Mouse (Mus musculus): Measurements from ENCODE around the gene Tead4. TPM values are rescaled to one million over a fixed set of nuclear protein-coding genes. Genes with fewer than 3 reads are reported as not detected.

Tead4 gene
- polyA plus RNA-seq, 1 experiment from 2014 or later: not detected

DNA sequence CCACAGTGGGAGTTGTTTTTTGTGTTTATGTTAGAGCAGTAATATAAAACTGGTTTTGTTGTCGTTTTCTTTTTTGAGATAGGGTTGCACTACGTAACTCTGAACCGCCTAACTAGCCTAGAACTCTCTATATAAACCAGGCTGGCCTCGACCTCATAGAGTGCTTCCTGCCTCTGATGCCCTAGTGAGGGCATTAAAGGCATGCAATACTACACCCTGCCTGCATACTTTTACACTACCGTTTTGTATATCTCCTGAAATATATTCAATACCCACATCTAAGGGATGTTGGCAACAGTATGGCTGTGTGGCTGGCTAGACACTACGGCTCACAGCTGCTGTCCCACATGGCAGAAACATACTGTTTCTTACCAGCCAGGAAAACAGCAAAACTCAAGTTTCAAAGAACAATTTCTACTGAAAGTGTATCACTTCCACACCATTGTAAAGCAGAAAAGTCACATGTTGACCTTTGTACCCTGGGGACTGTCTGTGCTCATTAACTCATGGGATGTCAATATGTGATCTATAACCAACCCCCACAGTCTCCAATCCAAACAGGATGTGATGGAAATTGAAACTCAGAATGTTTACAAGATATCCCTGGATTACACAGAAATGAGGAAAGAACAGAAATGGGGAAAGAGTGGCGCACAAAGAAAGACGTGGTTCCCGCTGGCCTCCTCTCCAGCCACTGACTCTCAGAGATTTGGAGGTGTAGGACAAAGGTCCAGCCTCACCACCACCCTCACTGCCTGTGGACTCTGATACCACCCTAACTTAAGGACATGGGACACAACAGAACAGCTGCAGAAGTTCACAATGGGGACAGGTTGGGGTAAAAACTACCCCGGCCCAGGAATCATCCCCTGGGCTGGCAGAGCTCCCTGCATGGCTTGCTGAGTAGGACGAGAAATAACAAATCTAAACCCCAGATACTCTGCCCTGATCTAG lies 23.2 kb downstream of the Tead4 start:
- 88% methylated on average over 11 of the region's 11 CpGs for WGBS (ENCODE audit: missing documents)
- Histone ChIP-seq H3K79me2 (ENCODE audit: inconsistent target) (no peaks in the 10 kb centered on the region), H3K36me3 (ENCODE audit: inconsistent target) (no peaks in the 10 kb centered on the region), H3K27ac (no peak overlapping the region), H3K4me3 (ENCODE audit: inconsistent target) (no peak overlapping the region)

DNA sequence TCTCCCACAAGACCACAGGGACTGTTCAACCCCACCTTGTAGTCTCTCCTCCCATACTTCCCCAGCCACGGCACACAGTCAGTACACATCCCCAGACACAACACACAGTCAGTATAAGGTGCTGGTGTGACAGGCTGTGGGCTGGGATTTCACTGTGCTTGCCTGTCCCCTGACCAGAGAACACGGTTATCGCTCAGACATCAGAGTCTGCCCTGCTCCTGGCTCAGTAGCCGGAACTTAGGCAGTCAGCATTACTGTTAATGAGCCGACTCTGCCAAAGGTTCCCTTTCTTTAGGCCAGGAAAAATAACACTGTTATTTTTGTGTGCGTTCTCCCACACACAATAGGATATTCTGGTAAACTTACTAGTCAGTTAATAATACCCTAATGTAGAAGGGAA lies 24.3 kb downstream of the Tead4 start:
- Histone ChIP-seq H3K36me3 (ENCODE audit: inconsistent target) (no peaks in the 10 kb centered on the region), H3K27ac (no peak overlapping the region), H3K79me2 (ENCODE audit: inconsistent target) (no peaks in the 10 kb centered on the region), H3K4me3 (ENCODE audit: inconsistent target) (no peak overlapping the region)
- 96% methylated on average over 6 of the region's 6 CpGs for WGBS (ENCODE audit: missing documents)

DNA sequence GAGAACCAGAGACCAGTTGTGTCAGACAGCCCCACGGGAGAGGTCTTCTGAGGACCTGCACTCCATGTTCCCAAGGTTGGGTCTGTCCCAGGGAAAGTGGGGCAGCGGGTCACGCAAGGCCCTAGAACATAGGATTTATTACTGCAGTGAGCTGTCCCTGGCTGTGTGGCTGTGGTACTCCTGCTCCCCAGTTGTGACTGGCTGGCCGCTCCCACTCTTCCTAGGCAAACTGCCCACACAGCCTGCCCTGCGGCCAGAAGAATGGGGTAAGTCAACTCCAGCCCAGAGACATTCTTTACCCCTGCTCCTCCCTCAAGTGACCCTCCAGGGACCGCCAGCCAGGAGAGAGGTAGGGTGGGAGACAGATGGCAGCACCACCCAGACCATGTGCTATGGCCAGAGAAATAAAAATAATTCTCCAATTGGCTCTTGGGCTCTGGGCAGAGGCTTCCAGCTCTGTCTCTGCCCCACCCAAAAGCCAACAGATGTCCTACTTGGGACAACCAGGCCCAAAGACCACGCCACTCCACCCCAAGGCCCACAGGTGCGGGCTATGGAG lies 25.0 kb downstream of the Tead4 start:
- H3K27ac ChIP-seq: no peak overlapping the region
- H3K36me3 ChIP-seq (ENCODE audit: inconsistent target): no peaks in the 10 kb centered on the region
- no peak overlapping the region for H3K4me3 ChIP-seq (ENCODE audit: inconsistent target)
- WGBS (ENCODE audit: missing documents): 93% methylated on average over 8 of the region's 8 CpGs
- no peaks in the 10 kb centered on the region for H3K79me2 ChIP-seq (ENCODE audit: inconsistent target)

DNA sequence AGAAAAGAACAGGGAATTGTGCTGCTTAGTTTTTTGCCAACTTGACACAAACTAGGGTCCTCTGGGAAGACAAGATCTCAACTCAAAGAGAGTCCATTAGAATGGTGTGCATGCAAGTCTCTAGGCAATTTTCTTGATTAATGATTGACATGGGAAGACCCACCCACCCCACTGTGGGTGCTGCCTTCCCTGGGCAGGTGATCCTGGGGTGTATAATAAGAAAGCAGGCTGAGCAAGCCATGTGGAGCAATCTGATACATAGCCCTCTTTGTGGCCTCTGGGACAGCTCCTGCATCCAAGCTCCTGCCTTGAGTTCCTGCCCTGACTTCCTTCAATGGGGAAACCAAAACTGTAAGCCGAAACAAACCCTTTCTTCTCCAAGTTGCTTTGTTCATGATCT lies 27.1 kb downstream of the Tead4 start:
- WGBS (ENCODE audit: missing documents): 93% methylated on average over 1 of the region's 1 CpGs
- Histone ChIP-seq H3K79me2 (ENCODE audit: inconsistent target) (no peaks in the 10 kb centered on the region), H3K36me3 (ENCODE audit: inconsistent target) (no peaks in the 10 kb centered on the region), H3K4me3 (ENCODE audit: inconsistent target) (no peak overlapping the region), H3K27ac (no peak overlapping the region)

DNA sequence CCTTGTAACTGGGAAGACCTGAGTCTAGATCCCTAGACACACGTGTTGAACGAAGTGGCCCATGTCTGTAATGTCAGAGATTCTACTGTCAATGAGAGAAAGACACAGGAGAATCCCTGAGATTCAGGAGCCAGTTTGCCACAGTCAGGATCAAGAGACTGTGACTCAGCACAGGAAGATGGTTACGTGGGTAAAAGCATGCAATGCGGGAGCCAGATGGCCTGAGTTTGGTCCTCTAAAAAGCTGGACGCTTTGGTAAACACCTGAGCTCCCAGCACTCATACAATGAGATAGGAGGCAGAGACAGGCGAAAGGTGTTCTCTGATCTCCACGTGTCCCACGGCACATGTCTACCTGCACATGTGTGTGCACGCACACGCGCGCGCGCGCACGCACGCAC lies 27.9 kb downstream of the Tead4 start:
- Histone ChIP-seq H3K4me3 (ENCODE audit: inconsistent target) (no peak overlapping the region), H3K27ac (no peak overlapping the region), H3K36me3 (ENCODE audit: inconsistent target) (no peaks in the 10 kb centered on the region), H3K79me2 (ENCODE audit: inconsistent target) (no peaks in the 10 kb centered on the region)
- 94% methylated on average over 6 of the region's 17 CpGs for WGBS (ENCODE audit: missing documents)

DNA sequence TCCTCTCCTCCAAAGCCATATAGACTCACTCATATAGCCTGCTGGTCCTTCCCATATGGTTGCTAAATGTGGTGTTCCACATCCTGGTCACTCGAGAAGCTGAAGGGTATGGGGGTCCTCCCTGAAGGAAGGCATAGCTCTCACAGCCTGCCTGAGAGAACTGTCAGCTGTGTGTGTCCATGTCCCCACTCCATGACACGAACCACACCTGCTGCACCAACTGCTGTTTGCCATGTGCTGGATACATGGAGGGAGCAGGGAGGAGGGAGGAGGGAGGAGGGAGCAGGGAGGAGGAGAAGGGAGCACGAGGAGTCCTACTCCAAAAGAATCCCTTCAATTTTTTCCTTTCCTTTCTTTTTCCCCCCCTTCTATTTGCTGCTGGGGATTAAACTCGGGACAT lies 30.8 kb downstream of the Tead4 start:
- H3K79me2 ChIP-seq (ENCODE audit: inconsistent target): no peaks in the 10 kb centered on the region
- no peak overlapping the region for H3K4me3 ChIP-seq (ENCODE audit: inconsistent target)
- no peaks in the 10 kb centered on the region for H3K36me3 ChIP-seq (ENCODE audit: inconsistent target)
- no peak overlapping the region for H3K27ac ChIP-seq
- WGBS (ENCODE audit: missing documents): 71% methylated on average over 4 of the region's 4 CpGs

DNA sequence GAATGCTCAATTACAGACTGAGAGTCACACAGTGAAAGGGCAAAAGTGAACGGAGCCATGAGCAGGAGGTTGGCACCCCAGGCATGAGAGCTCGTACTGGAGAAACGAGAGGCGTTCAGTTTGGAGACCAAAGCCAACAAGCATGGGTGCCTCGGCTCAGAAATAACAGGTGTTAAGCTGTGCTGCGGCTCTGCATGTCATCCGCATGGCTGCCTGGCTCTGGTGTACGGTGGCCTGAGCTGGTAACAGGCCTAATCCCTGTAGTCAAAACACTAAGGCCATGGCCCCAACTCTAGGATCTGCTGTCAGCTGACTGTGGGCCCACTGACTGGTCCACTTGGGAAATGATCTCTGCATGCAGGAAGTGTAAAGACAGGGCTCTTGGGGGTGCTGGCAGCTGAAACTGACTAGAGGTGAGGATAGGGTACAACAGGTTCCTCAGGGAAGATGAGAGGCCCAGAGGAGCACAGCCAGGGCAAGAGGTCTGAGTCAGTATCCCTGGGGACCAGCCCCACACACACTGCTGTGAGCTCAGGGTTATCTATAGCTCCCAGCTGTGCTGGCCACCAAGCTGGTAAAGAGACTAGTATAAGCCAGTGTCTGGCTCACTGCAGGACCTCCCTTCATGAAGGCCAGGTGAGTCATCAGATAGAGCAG lies 35.6 kb downstream of the Tead4 start:
- 95% methylated on average over 8 of the region's 8 CpGs for WGBS (ENCODE audit: missing documents)
- Histone ChIP-seq H3K27ac (no peak overlapping the region), H3K79me2 (ENCODE audit: inconsistent target) (no peaks in the 10 kb centered on the region), H3K4me3 (ENCODE audit: inconsistent target) (no peak overlapping the region), H3K36me3 (ENCODE audit: inconsistent target) (no peaks in the 10 kb centered on the region)

DNA sequence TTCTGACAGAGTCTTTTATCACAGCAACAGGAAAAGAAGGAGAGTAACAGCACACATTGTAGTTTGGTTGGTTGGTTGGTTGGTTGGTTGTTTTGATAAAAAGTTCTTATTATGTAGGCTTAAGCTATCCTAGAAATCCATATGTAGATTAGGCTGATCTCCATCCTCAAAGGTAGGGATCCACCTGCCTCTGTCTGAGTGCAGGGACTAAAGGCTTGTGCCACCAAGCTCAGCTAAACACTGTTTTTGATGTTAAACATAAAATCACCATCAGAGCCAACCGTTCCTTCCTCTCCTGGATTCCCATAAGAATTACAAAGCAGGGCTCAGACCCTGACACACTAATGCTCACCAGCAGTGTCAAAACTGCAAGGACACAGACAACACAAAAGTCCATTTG lies 39.1 kb downstream of the Tead4 start:
- WGBS (ENCODE audit: missing documents): 100% methylated on average over 1 of the region's 1 CpGs

DNA sequence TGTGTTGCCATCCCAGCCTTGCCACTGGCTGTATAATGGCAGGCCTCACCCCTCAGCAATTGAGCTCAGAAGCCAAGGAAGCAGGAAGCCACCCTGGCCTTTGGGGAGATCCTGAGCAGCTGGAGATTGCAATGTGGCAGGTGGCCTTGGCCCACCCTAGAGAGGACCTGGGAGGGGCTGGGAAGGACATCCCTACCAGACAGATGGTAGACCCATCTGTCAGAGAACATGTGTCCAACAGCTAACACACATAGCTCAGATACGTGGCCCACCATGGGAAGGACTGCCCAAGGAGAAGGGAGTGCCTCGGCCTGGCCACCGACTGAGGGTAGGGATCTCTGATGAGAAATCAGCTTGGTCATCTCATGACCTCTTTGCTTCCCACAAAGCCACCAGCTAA lies 41.4 kb downstream of the Tead4 start:
- H3K4me3 ChIP-seq (ENCODE audit: inconsistent target): no peak overlapping the region
- no peak overlapping the region for H3K27ac ChIP-seq
- 98% methylated on average over 3 of the region's 3 CpGs for WGBS (ENCODE audit: missing documents)
- no peaks in the 10 kb centered on the region for H3K36me3 ChIP-seq (ENCODE audit: inconsistent target)
- no peaks in the 10 kb centered on the region for H3K79me2 ChIP-seq (ENCODE audit: inconsistent target)

More for the DNA sequence above, 39.1 kb downstream of the Tead4 start:
- H3K27ac ChIP-seq: no peak overlapping the region
- no peaks in the 10 kb centered on the region for H3K36me3 ChIP-seq (ENCODE audit: inconsistent target)
- H3K79me2 ChIP-seq (ENCODE audit: inconsistent target): no peaks in the 10 kb centered on the region
- no peak overlapping the region for H3K4me3 ChIP-seq (ENCODE audit: inconsistent target)

DNA sequence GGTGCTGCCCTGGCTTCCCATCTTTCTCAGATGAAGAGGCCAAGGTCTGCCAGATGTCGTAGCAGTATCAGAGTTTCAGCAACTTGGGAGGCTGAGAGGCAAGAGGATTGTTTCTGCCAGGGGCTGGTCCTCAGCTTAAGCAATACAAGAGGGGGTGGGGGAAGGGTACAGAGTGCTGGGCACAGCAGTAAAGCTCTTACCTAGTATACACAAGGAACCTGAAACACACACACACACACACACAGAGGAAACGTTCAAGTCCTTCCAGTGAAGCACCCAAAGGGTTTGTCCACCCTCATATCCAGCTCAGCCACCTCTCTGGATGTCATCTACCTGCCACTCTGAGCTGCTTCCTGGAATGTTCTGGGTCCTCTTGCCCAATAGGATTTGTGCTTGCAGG lies 44.7 kb downstream of the Tead4 start:
- Histone ChIP-seq H3K4me3 (ENCODE audit: inconsistent target) (no peak overlapping the region), H3K27ac (no peak overlapping the region), H3K36me3 (ENCODE audit: inconsistent target) (no peaks in the 10 kb centered on the region), H3K79me2 (ENCODE audit: inconsistent target) (no peaks in the 10 kb centered on the region)
- WGBS (ENCODE audit: missing documents): 100% methylated on average over 2 of the region's 2 CpGs

DNA sequence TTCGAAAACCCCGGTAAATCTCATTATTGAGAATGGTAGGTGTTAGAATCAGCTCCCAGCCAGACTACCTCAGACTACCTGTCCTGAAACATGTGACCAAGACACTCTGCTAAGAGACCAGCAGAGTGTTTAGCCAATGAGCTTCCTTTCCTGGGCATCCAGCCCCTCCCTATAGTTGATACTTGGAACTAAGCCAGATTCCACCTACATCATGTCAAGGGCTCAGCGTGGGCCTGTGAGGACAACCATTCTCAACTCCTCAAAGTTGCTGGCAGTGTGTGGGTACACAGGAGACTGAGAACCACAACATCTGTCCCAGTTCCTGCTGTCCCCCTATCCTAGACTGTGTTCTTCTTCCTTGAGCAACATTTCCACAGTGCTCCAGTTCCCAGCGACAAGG lies 45.3 kb downstream of the Tead4 start:
- Histone ChIP-seq H3K27ac (no peak overlapping the region), H3K36me3 (ENCODE audit: inconsistent target) (no peaks in the 10 kb centered on the region), H3K79me2 (ENCODE audit: inconsistent target) (no peaks in the 10 kb centered on the region), H3K4me3 (ENCODE audit: inconsistent target) (no peak overlapping the region)
- WGBS (ENCODE audit: missing documents): 80% methylated on average over 4 of the region's 4 CpGs

DNA sequence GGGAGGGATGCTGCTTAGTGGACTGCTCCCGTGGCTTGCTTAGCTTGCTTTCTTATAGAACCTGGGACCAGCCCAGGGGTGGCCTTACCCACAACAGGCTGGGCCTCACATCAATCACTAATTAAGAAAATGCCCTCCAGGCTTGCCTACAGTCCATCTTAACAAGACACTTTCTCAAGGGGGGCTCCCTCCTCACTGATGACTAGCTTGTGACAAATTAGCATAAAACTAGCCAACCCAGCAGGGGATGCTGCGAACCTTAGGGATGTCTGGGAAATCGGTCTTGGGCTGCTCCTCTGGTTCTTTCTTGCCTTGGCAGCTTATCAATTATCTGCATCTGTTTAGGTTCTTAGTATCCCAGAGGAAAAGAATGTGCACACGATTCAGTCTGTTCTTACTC lies 46.1 kb downstream of the Tead4 start:
- no peaks in the 10 kb centered on the region for H3K79me2 ChIP-seq (ENCODE audit: inconsistent target)
- WGBS (ENCODE audit: missing documents): 77% methylated on average over 4 of the region's 4 CpGs
- H3K27ac ChIP-seq: no peak overlapping the region
- H3K4me3 ChIP-seq (ENCODE audit: inconsistent target): no peak overlapping the region
- H3K36me3 ChIP-seq (ENCODE audit: inconsistent target): no peaks in the 10 kb centered on the region

DNA sequence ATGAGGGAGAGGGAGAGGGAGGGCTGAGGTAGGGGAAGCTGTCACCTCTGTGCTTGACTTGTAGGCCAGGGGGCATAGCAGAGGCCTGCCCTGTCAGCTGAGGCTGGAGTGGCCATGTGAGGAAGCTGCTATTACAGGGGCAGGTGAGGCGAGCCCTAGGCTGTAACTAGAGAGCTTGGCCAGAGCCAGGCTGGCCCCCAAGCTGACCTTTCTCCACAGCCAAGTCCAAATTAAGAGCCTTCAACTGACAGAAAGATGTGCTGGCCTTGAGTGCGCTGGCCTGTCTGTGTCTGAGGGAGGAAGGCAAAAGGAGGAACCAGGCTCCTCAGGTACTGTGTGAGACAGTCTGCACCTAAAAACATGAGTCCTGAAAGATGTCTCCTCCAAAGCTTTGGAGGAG lies 47.5 kb downstream of the Tead4 start:
- Histone ChIP-seq H3K36me3 (ENCODE audit: inconsistent target) (no peaks in the 10 kb centered on the region), H3K4me3 (ENCODE audit: inconsistent target) (no peak overlapping the region), H3K79me2 (ENCODE audit: inconsistent target) (no peaks in the 10 kb centered on the region), H3K27ac (no peak overlapping the region)
- 100% methylated on average over 2 of the region's 2 CpGs for WGBS (ENCODE audit: missing documents)

DNA sequence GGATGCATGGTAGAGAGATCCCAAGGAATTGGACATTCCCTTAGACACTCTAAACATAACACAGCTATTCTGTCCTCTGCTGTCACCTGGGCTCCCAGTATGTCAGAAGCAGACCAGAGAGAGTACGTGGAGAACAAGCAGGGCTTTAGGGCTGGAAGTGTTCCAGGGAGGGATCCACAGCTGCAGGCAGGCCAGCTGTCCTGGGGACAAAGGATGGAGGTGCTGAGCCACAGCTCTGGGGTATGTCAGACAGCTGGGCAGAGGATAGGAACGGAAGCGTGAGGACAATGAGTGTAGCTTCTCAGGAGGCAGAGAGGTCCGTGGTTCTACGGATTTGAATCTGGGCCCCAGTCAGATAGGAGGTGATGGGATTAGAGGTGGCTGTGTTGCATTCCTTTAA lies 50.0 kb downstream of the Tead4 start:
- H3K36me3 ChIP-seq (ENCODE audit: inconsistent target): no peaks in the 10 kb centered on the region
- WGBS (ENCODE audit: missing documents): 92% methylated on average over 5 of the region's 5 CpGs
- H3K4me3 ChIP-seq (ENCODE audit: inconsistent target): no peak overlapping the region
- no peaks in the 10 kb centered on the region for H3K79me2 ChIP-seq (ENCODE audit: inconsistent target)
- H3K27ac ChIP-seq: no peak overlapping the region

DNA sequence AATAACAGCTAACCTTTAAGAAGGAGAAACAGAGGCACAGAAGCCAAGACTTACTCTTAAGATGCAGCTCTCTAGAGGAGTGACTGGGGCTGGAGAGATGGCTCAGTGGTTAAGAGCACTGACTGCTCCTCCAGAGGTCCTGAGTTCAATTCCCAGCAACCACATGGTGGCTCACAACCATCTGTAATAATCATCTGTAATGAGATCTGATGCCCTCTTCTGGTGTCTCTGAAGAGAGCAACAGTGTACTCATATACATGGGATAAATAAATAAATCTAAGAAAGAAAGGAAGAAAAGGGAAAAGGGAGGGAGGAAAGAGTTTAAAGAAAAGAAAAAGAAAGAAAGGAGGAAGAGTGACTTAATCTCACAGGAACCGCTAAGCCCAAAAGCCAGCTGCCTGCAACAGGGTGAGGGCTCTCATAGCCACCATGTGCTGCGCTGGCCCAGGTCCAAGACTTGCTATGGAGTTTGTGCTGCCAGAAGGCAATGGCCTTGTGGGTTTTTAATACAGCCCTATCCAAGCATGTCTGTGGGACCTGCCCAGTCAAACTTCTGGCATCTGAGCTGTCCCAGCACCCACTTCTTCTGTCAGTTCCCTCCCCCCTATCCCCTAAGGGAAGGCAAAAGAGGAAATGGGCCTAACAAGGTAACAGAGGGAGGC lies 63.4 kb downstream of the Tead4 start:
- H3K4me3 ChIP-seq (ENCODE audit: inconsistent target): no peak overlapping the region
- no peaks in the 10 kb centered on the region for H3K36me3 ChIP-seq (ENCODE audit: inconsistent target)
- WGBS (ENCODE audit: missing documents): 67% methylated on average over 2 of the region's 2 CpGs
- H3K27ac ChIP-seq: no peak overlapping the region
- no peaks in the 10 kb centered on the region for H3K79me2 ChIP-seq (ENCODE audit: inconsistent target)

Data from macrophage (primary cell).